Mouse (Mus musculus) E14TG2a.4 (cell line): Measurements from ENCODE around the gene Abhd2.

Source experiments
- CTCF ChIP-seq: conservative IDR thresholded peaks from 2 replicates; pipeline ENCODE4 v1.5.1; 2014; ENCODE audit warnings: low read length
- NANOG ChIP-seq: IDR thresholded peaks from 2 replicates; pipeline ENCODE4 v1.6.1; 2014; ENCODE audit warnings: borderline replicate concordance, low read length, mixed read lengths
- POU5F1 ChIP-seq: IDR thresholded peaks from 2 replicates; pipeline ENCODE4 v1.6.1; 2014; ENCODE audit warnings: low read length, borderline replicate concordance

GRCm38 (mm10) chr7:79268897-79269296, 4.1 kb upstream of the Abhd2 start:
- TF ChIP-seq CTCF = no peak
- TF ChIP-seq NANOG = no peak
- TF ChIP-seq POU5F1 = no peak
